33 mouse cellular contexts compared by ENCODE assay signal in genomic region chr2:11960777-11961176, GRCm38 (mm10).
"Had no signal": no experiment of that assay in that cellular context is flagged by ENCODE, and none has a peak within 500 bp of the region (broad histone marks: within the 10 kb centered on the region; RNA-seq: fewer than 3 reads in every experiment).

No protein-coding gene starts in this region.

- H3K9ac ChIP-seq: heart, embryonic 12.5 days; heart, embryonic 13.5 days; heart, embryonic 15.5 days; hindbrain, embryonic 12.5 days; hindbrain, embryonic 13.5 days; hindbrain, embryonic 14.5 days; hindbrain, embryonic 15.5 days; kidney, embryonic 15.5 days had no signal

- H3K4me2 ChIP-seq: heart, embryonic 11.5 days; heart, embryonic 12.5 days; heart, embryonic 13.5 days; heart, embryonic 15.5 days; hindbrain, embryonic 12.5 days; hindbrain, embryonic 13.5 days; hindbrain, embryonic 14.5 days; hindbrain, embryonic 15.5 days; kidney, embryonic 15.5 days had no signal

- H3K27ac ChIP-seq: heart, embryonic 10.5 days; heart, embryonic 13.5 days; heart, embryonic 15.5 days; hindbrain, embryonic 10.5 days; hindbrain, embryonic 12.5 days; hindbrain, embryonic 13.5 days; hindbrain, embryonic 14.5 days; hindbrain, embryonic 15.5 days; hindbrain, postnatal 0 days; kidney, embryonic 15.5 days; kidney, postnatal 0 days; layer of hippocampus, adult 2 months; left cerebral cortex, adult 2 months had no signal

- H3K4me3 ChIP-seq: heart, embryonic 10.5 days; heart, embryonic 12.5 days; heart, embryonic 13.5 days; heart, embryonic 15.5 days; hindbrain, embryonic 10.5 days; hindbrain, embryonic 12.5 days; hindbrain, embryonic 13.5 days; hindbrain, embryonic 15.5 days; kidney, embryonic 15.5 days; layer of hippocampus, adult 2 months; left cerebral cortex, adult 2 months had no signal

- H3K4me1 ChIP-seq: heart, embryonic 10.5 days; heart, embryonic 12.5 days; heart, embryonic 13.5 days; heart, embryonic 15.5 days; hindbrain, embryonic 10.5 days; hindbrain, embryonic 12.5 days; hindbrain, embryonic 13.5 days; hindbrain, embryonic 15.5 days; kidney, embryonic 15.5 days had no signal

- H3K9me3 ChIP-seq: heart, embryonic 10.5 days; heart, embryonic 12.5 days; heart, embryonic 13.5 days; heart, embryonic 15.5 days; hindbrain, embryonic 10.5 days; hindbrain, embryonic 12.5 days; hindbrain, embryonic 13.5 days; hindbrain, embryonic 15.5 days; kidney, embryonic 15.5 days had no signal

- H3K36me3 ChIP-seq: heart, embryonic 10.5 days; heart, embryonic 12.5 days; heart, embryonic 13.5 days; heart, embryonic 15.5 days; hindbrain, embryonic 10.5 days; hindbrain, embryonic 12.5 days; hindbrain, embryonic 13.5 days; hindbrain, embryonic 15.5 days; kidney, embryonic 15.5 days had no signal

- H3K27me3 ChIP-seq: heart, embryonic 12.5 days; heart, embryonic 13.5 days; heart, embryonic 15.5 days; hindbrain, embryonic 12.5 days; hindbrain, embryonic 13.5 days; hindbrain, embryonic 15.5 days; kidney, embryonic 15.5 days had no signal

- DNase-seq: heart, postnatal 10 days; heart, postnatal 14 days; heart, postnatal 36 days; heart, postnatal 4 days; kidney, adult 11 months; kidney, adult 18-20 months; kidney, adult 2 months; kidney, adult 8-10 months; kidney, adult 9 months; kidney, postnatal 10 days; kidney, postnatal 14 days; kidney, postnatal 25 days; kidney, postnatal 36 days; kidney, postnatal 4 days; layer of hippocampus, adult 9-11 months; layer of hippocampus, postnatal 36 days had no signal

- ATAC-seq: hindbrain, embryonic 16.5 days; hindbrain, postnatal 0 days; inflammation-experienced regulatory T-cells, adult 6 months had no signal
